Mouse (Mus musculus): ENCODE results near the gene Camta1.

- no peak for TF ChIP-seq CTCF (IDR thresholded peaks at IDR 0.05; ENCODE audit: low read depth, low read length)
- TF ChIP-seq POLR2A (IDR thresholded peaks at IDR 0.05; ENCODE audit: borderline replicate concordance, low read depth, low read length), result no peak
Observed at GRCm38 (mm10) chr4:151898600-151899245, 37.0 kb upstream of the Camta1 start.

All from bone marrow macrophage, adult 2 months (primary cell).